Mouse (Mus musculus): Measurements from ENCODE around the gene Gxylt2. TPM values are rescaled to one million over a fixed set of nuclear protein-coding genes. Genes with fewer than 3 reads are reported as not detected.

Gxylt2 gene
- polyA plus RNA-seq, 1 experiment from 2014 or later: 1.2 TPM

- Histone ChIP-seq H3K9me3 (ENCODE audit: control insufficient read depth, low read length) (no peaks in the 10 kb centered on the region), H3K4me2 (ENCODE audit: low read length) (no peak overlapping the region), H3K4me3 (replicated peaks; ENCODE audit: low read depth, low read length) (no peak overlapping the region), H3K4me1 (ENCODE audit: control insufficient read depth, insufficient read depth, low read length) (no peaks in the 10 kb centered on the region), H3K27ac (replicated peaks; ENCODE audit: low read depth, low read length) (no peak overlapping the region), H3K27me3 (ENCODE audit: control insufficient read depth, insufficient read depth, low read length) (no peaks in the 10 kb centered on the region), H3K36me3 (ENCODE audit: control insufficient read depth, insufficient read depth, low read length) (no peaks in the 10 kb centered on the region), H3K9ac (replicated peaks; ENCODE audit: low read length) (no peak overlapping the region)
- no peak for DNase-seq
- WGBS: 56% methylated on average over 6 of the region's 6 CpGs
- ATAC-seq (ENCODE audit: low FRiP score, low TSS enrichment): no peak
Measured at GRCm38 (mm10) chr6:100795797-100796196, 91.3 kb downstream of the Gxylt2 start.

- Histone ChIP-seq H3K4me1 (ENCODE audit: control insufficient read depth, insufficient read depth, low read length) (no peaks in the 10 kb centered on the region), H3K9ac (replicated peaks; ENCODE audit: low read length) (no peak overlapping the region), H3K4me2 (ENCODE audit: low read length) (no peak overlapping the region), H3K27me3 (ENCODE audit: control insufficient read depth, insufficient read depth, low read length) (no peaks in the 10 kb centered on the region), H3K4me3 (replicated peaks; ENCODE audit: low read depth, low read length) (no peak overlapping the region), H3K9me3 (ENCODE audit: control insufficient read depth, low read length) (no peaks in the 10 kb centered on the region), H3K36me3 (ENCODE audit: control insufficient read depth, insufficient read depth, low read length) (no peaks in the 10 kb centered on the region), H3K27ac (replicated peaks; ENCODE audit: low read depth, low read length) (no peak overlapping the region)
- ATAC-seq (ENCODE audit: low FRiP score, low TSS enrichment): no peak
- DNase-seq: no peak
- WGBS: 95% methylated on average over 6 of the region's 6 CpGs
Measured at GRCm38 (mm10) chr6:100799290-100799689, 94.8 kb downstream of the Gxylt2 start.

DNA sequence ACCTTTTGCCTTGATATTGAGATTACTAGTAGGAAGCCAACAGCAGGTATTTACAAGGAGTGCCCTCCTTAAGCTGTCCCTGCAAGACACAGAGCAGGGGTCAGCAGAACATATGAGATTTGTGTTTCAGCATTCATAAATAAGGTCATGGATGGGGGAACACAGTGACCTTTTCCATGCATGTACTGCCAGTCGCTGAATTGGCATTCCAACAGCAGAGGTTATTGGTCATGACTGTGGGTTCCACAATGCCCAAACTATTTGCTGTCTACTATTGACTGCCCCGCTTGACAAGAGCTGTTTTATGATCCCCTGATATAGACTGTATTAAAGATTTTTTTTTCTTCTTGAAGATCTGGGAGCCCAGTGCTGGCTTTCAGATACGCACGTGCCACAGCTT is 95.2 kb downstream of the Gxylt2 start:
- Histone ChIP-seq H3K9me3 (ENCODE audit: control insufficient read depth, low read length) (no peaks in the 10 kb centered on the region), H3K4me2 (ENCODE audit: low read length) (no peak overlapping the region), H3K4me1 (ENCODE audit: control insufficient read depth, insufficient read depth, low read length) (no peaks in the 10 kb centered on the region), H3K4me3 (replicated peaks; ENCODE audit: low read depth, low read length) (no peak overlapping the region), H3K27ac (replicated peaks; ENCODE audit: low read depth, low read length) (no peak overlapping the region), H3K36me3 (ENCODE audit: control insufficient read depth, insufficient read depth, low read length) (no peaks in the 10 kb centered on the region), H3K27me3 (ENCODE audit: control insufficient read depth, insufficient read depth, low read length) (no peaks in the 10 kb centered on the region), H3K9ac (replicated peaks; ENCODE audit: low read length) (no peak overlapping the region)
- DNase-seq (no peak), ATAC-seq (ENCODE audit: low FRiP score, low TSS enrichment) (no peak)
- 95% methylated on average over 4 of the region's 4 CpGs for WGBS

DNA sequence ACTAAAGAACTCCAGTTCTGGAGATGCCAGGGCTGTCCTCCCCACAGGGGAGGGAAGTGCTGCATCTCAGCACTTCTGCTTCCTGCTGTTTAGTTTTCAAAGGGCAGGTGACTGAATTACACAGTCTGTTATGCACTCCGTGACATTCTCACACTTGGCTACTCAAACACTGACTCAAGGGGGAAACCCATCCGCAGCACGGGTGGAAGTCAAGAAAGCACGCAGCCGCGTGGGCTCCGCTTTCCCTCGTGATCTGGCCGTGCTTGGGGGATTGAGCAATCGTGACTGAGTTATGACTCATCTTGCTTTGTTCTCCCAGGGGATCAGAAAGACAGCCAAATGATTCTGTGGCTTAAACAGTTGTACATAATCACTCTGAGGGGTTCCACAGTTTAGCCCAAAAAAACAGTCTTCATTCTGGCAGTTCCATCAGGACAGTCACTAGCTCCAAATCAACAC is 96.0 kb downstream of the Gxylt2 start:
- Histone ChIP-seq H3K27me3 (ENCODE audit: control insufficient read depth, insufficient read depth, low read length) (no peaks in the 10 kb centered on the region), H3K4me3 (replicated peaks; ENCODE audit: low read depth, low read length) (no peak overlapping the region), H3K9ac (replicated peaks; ENCODE audit: low read length) (no peak overlapping the region), H3K4me2 (ENCODE audit: low read length) (no peak overlapping the region), H3K27ac (replicated peaks; ENCODE audit: low read depth, low read length) (no peak overlapping the region), H3K9me3 (ENCODE audit: control insufficient read depth, low read length) (no peaks in the 10 kb centered on the region), H3K36me3 (ENCODE audit: control insufficient read depth, insufficient read depth, low read length) (no peaks in the 10 kb centered on the region), H3K4me1 (ENCODE audit: control insufficient read depth, insufficient read depth, low read length) (no peaks in the 10 kb centered on the region)
- 72% methylated on average over 10 of the region's 10 CpGs for WGBS
- no peak for ATAC-seq (ENCODE audit: low FRiP score, low TSS enrichment)
- DNase-seq: no peak

DNA sequence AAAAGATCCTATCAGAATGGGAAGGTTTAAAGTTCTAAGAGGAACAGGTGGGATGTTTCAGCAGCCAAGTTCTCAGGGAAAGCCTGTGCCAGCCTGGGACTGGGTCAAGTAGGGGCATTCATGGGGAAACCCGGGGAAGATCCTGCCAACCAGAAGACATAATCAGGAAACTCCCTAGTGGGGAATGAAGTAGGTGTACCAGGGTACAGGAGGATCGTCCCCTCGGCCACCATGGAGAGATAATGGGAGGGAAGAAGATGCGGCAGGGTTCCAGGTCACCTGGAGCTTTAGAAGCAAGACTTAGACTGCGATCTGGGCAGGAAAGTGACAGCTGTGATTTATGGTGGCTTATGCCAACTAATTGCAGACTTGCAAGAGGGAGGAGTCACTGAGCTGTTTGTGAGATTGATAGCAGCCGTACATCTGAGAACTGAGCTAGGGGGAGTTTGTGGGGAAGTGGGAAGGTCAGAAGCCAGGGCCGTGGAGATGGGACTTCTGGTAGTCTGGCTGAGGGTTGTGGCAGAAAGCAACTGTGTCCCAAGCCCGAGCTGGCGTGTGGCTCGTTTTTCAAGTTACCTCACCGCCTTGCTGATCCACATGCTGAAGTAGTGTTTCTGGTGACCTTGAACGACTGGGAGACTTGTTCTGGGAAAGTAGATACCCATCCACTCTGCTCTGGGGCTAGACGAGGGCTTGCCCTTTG is 98.0 kb downstream of the Gxylt2 start:
- no peak overlapping the region for H3K4me3 ChIP-seq (replicated peaks; ENCODE audit: low read depth, low read length)
- H3K4me1 ChIP-seq (ENCODE audit: control insufficient read depth, insufficient read depth, low read length): no peaks in the 10 kb centered on the region
- no peak for ATAC-seq (ENCODE audit: low FRiP score, low TSS enrichment)
- H3K27ac ChIP-seq (replicated peaks; ENCODE audit: low read depth, low read length): no peak overlapping the region
- H3K4me2 ChIP-seq (ENCODE audit: low read length): no peak overlapping the region
- no peak for DNase-seq
- H3K36me3 ChIP-seq (ENCODE audit: control insufficient read depth, insufficient read depth, low read length): no peaks in the 10 kb centered on the region
- 86% methylated on average over 13 of the region's 13 CpGs for WGBS
- no peak overlapping the region for H3K9ac ChIP-seq (replicated peaks; ENCODE audit: low read length)
- H3K9me3 ChIP-seq (ENCODE audit: control insufficient read depth, low read length): no peaks in the 10 kb centered on the region
- H3K27me3 ChIP-seq (ENCODE audit: control insufficient read depth, insufficient read depth, low read length): no peaks in the 10 kb centered on the region

- Histone ChIP-seq H3K4me1 (ENCODE audit: control insufficient read depth, insufficient read depth, low read length) (no peaks in the 10 kb centered on the region), H3K4me3 (replicated peaks; ENCODE audit: low read depth, low read length) (no peak overlapping the region), H3K27me3 (ENCODE audit: control insufficient read depth, insufficient read depth, low read length) (no peaks in the 10 kb centered on the region), H3K9ac (replicated peaks; ENCODE audit: low read length) (no peak overlapping the region), H3K36me3 (ENCODE audit: control insufficient read depth, insufficient read depth, low read length) (no peaks in the 10 kb centered on the region), H3K27ac (replicated peaks; ENCODE audit: low read depth, low read length) (no peak overlapping the region), H3K9me3 (ENCODE audit: control insufficient read depth, low read length) (no peaks in the 10 kb centered on the region), H3K4me2 (ENCODE audit: low read length) (no peak overlapping the region)
- no peak for ATAC-seq (ENCODE audit: low FRiP score, low TSS enrichment)
- 93% methylated on average over 3 of the region's 3 CpGs for WGBS
- no peak for DNase-seq
Measured at GRCm38 (mm10) chr6:100803250-100803649, 98.7 kb downstream of the Gxylt2 start.

GRCm38 (mm10) chr6:100807187-100807586 is 102.7 kb downstream of the Gxylt2 start:
- H3K9ac ChIP-seq (replicated peaks; ENCODE audit: low read length): no peak overlapping the region
- DNase-seq (no peak), ATAC-seq (ENCODE audit: low FRiP score, low TSS enrichment) (no peak)
- H3K4me3 ChIP-seq (replicated peaks; ENCODE audit: low read depth, low read length): no peak overlapping the region
- H3K27ac ChIP-seq (replicated peaks; ENCODE audit: low read depth, low read length): no peak overlapping the region
- WGBS: 94% methylated on average over 9 of the region's 9 CpGs
- no peaks in the 10 kb centered on the region for H3K4me1 ChIP-seq (ENCODE audit: control insufficient read depth, insufficient read depth, low read length)
- no peaks in the 10 kb centered on the region for H3K27me3 ChIP-seq (ENCODE audit: control insufficient read depth, insufficient read depth, low read length)
- H3K4me2 ChIP-seq (ENCODE audit: low read length): no peak overlapping the region
- no peaks in the 10 kb centered on the region for H3K36me3 ChIP-seq (ENCODE audit: control insufficient read depth, insufficient read depth, low read length)
- H3K9me3 ChIP-seq (ENCODE audit: control insufficient read depth, low read length): no peaks in the 10 kb centered on the region

- Histone ChIP-seq H3K4me3 (replicated peaks; ENCODE audit: low read depth, low read length) (no peak overlapping the region), H3K9me3 (ENCODE audit: control insufficient read depth, low read length) (no peaks in the 10 kb centered on the region), H3K4me2 (ENCODE audit: low read length) (no peak overlapping the region), H3K27ac (replicated peaks; ENCODE audit: low read depth, low read length) (no peak overlapping the region), H3K36me3 (ENCODE audit: control insufficient read depth, insufficient read depth, low read length) (no peaks in the 10 kb centered on the region), H3K4me1 (ENCODE audit: control insufficient read depth, insufficient read depth, low read length) (no peaks in the 10 kb centered on the region), H3K9ac (replicated peaks; ENCODE audit: low read length) (no peak overlapping the region), H3K27me3 (ENCODE audit: control insufficient read depth, insufficient read depth, low read length) (no peaks in the 10 kb centered on the region)
- 73% methylated on average over 1 of the region's 1 CpGs for WGBS
- ATAC-seq (ENCODE audit: low FRiP score, low TSS enrichment) (no peak), DNase-seq (no peak)
Measured at GRCm38 (mm10) chr6:100807746-100808145, 103.2 kb downstream of the Gxylt2 start.

DNA sequence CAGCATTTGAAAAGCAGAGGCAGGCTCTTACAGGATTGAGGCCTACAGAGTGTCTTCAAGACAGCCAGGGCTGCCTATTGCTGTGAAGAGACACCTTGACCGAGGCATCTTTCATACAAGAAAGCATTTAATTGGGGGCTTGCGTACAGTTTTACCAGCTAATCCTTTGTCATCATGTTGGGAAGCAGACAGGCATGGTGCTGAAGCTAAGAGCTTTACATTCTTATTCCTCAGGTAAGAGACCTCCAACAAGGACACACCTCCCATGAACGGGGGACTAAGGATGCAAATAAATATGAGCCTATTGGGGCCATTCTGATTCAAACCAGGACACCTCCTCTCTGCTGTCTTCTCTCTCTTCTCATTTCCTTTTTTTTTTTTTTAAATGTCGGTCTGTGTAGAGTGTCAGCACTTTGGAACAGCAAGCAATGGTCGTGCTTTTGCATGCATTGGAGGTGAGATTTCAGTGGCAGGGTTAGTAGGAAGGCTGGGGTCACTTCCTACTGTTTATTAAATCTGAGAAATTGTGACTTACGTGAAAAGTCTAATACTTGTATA is 103.8 kb downstream of the Gxylt2 start:
- no peaks in the 10 kb centered on the region for H3K36me3 ChIP-seq (ENCODE audit: control insufficient read depth, insufficient read depth, low read length)
- no peak overlapping the region for H3K27ac ChIP-seq (replicated peaks; ENCODE audit: low read depth, low read length)
- no peaks in the 10 kb centered on the region for H3K27me3 ChIP-seq (ENCODE audit: control insufficient read depth, insufficient read depth, low read length)
- no peaks in the 10 kb centered on the region for H3K4me1 ChIP-seq (ENCODE audit: control insufficient read depth, insufficient read depth, low read length)
- DNase-seq (no peak), ATAC-seq (ENCODE audit: low FRiP score, low TSS enrichment) (no peak)
- H3K4me2 ChIP-seq (ENCODE audit: low read length): no peak overlapping the region
- H3K9me3 ChIP-seq (ENCODE audit: control insufficient read depth, low read length): no peaks in the 10 kb centered on the region
- 93% methylated on average over 6 of the region's 6 CpGs for WGBS
- H3K9ac ChIP-seq (replicated peaks; ENCODE audit: low read length): no peak overlapping the region
- no peak overlapping the region for H3K4me3 ChIP-seq (replicated peaks; ENCODE audit: low read depth, low read length)
